Mouse (Mus musculus) T-cell, adult 66 days (primary cell): Measurements from ENCODE around the gene Gm17124. TPM values are rescaled to one million over a fixed set of nuclear protein-coding genes. Genes with fewer than 3 reads are reported as not detected.

Experiments
- total RNA-seq, 2 experiments: library from RNA; stranded (reverse); gene quantifications; 3 replicates in 1 of 2; 4 replicates in 1 of 2; pipeline ENCODE4 v1.2.4; 2023

The Gm17124 gene
- not detected for total RNA-seq

GRCm38 (mm10) chr14:42599782-42600181, at the start of gene Gm17124:
Gm17124 (minus strand) TSS chr14:42599882.

GRCm38 (mm10) chr14:42641817-42642216, 42.1 kb upstream of the Gm17124 start, which contains the start of gene Gm3633:
Gm3633 (minus strand) TSS chr14:42641917.

Other genes with a start within 250 kb of the Gm17124 start
- not detected for gene Gm8005, start 160.2 kb downstream of the Gm17124 start, total RNA-seq
- gene Gm8011, start 136.0 kb downstream of the Gm17124 start, total RNA-seq: not detected
- gene Gm8020, start 97.5 kb downstream of the Gm17124 start, total RNA-seq: not detected
- not detected for gene Gm8024, start 75.6 kb downstream of the Gm17124 start, total RNA-seq
- gene Gm3633, start 42.0 kb upstream of the Gm17124 start, total RNA-seq: not detected
- not detected for gene Gm10378, start 56.1 kb upstream of the Gm17124 start, total RNA-seq
- gene Gm3015, start 168.9 kb upstream of the Gm17124 start, total RNA-seq: not detected
- gene Gm10377, start 198.1 kb upstream of the Gm17124 start, total RNA-seq: not detected